Mouse (Mus musculus): ENCODE data around the gene Izumo2. TPM values are rescaled to one million over a fixed set of nuclear protein-coding genes. Genes with fewer than 3 reads are reported as not detected.
"Not testable (repeated sequence)": the region's sequence is repeated elsewhere in the genome, so short reads cannot be mapped to it uniquely, and the experiment has no call there.

Izumo2 gene
- polyA plus RNA-seq, 1 experiment from 2014 or later, result not detected

GRCm38 (mm10) chr7:44697980-44698379 is 10.6 kb upstream of the Izumo2 start:
- no peaks in the 10 kb centered on the region for H3K9me3 ChIP-seq
- 60% methylated on average over 7 of the region's 7 CpGs for WGBS
- peaks cover 13% of the 10 kb centered on the region for H3K4me1 ChIP-seq
- peaks cover 4% of the 10 kb centered on the region for H3K27me3 ChIP-seq
- H3K4me3 ChIP-seq, result no peak overlapping the region
- no peak for ATAC-seq (ENCODE audit: insufficient number of reproducible peaks, insufficient read depth, low FRiP score, low TSS enrichment, low read depth)
- no peak overlapping the region for H3K4me2 ChIP-seq
- H3K9ac ChIP-seq, result no peak overlapping the region
- H3K27ac ChIP-seq, result no peak overlapping the region
- no peaks in the 10 kb centered on the region for H3K36me3 ChIP-seq

DNA sequence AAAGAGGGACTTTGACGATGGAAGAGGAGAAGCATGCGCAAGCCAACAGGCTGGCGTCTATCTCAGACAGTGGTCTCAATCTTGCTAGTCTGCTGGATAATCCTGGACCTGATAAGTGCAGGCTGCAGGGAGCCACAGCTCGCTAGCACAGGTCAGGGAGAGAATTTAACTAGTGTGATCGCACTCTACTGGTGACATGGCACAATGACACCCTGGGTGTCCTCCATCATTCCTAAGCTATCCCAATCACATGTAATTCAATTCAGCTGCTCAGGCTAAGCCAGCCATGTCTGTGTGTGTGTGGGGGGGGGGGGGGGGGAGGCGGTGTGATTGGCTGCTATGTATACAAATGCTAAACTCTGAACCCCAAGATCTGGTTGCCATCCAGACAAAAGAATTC is 6.6 kb upstream of the Izumo2 start:
- 7% methylated on average over 6 of the region's 6 CpGs for WGBS
- Histone ChIP-seq H3K27me3 (peaks cover 4% of the 10 kb centered on the region), H3K4me1 (peaks cover 10% of the 10 kb centered on the region), H3K27ac (no peak overlapping the region), H3K36me3 (no peaks in the 10 kb centered on the region), H3K4me2 (no peak overlapping the region), H3K4me3 (no peak overlapping the region), H3K9ac (no peak overlapping the region), H3K9me3 (no peaks in the 10 kb centered on the region)
- ATAC-seq (ENCODE audit: insufficient number of reproducible peaks, insufficient read depth, low FRiP score, low TSS enrichment, low read depth), result 0 out of 2 replicates have a peak, but pooled peaks have one; percentile 17

DNA sequence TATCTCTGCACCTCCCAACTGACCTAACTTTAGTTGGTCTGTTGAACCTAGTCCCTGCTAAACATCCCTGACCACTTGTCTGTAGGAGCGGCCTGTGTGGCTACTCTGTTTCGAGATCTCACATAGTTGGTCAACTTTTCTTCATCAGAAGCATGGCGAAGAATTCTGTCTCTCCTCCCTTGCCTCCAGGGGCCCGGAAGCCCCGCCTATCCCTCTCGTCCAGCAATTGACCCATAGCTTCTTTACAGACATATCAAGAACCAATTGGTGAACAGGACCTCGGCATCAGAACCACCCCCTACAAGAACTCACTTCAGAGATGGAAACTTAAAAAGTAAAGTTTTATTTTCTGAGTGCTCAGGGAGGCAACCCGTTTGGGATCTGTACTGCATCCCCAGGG is 5.6 kb upstream of the Izumo2 start:
- no peak overlapping the region for H3K9ac ChIP-seq
- no peak for ATAC-seq (ENCODE audit: insufficient number of reproducible peaks, insufficient read depth, low FRiP score, low TSS enrichment, low read depth)

GRCm38 (mm10) chr7:44704363-44704762 is 4.2 kb upstream of the Izumo2 start:
- 56% methylated on average over 3 of the region's 3 CpGs for WGBS
- H3K4me3 ChIP-seq, result no peak overlapping the region
- no peak overlapping the region for H3K9ac ChIP-seq
- H3K4me2 ChIP-seq, result no peak overlapping the region
- no peaks in the 10 kb centered on the region for H3K27me3 ChIP-seq
- H3K36me3 ChIP-seq, result no peaks in the 10 kb centered on the region
- no peaks in the 10 kb centered on the region for H3K4me1 ChIP-seq
- no peak overlapping the region for H3K27ac ChIP-seq
- ATAC-seq (ENCODE audit: insufficient number of reproducible peaks, insufficient read depth, low FRiP score, low TSS enrichment, low read depth), result no peak
- H3K9me3 ChIP-seq, result no peaks in the 10 kb centered on the region

More for the DNA sequence above, 5.6 kb upstream of the Izumo2 start:
- Histone ChIP-seq H3K27me3 (peaks cover 4% of the 10 kb centered on the region), H3K9me3 (no peaks in the 10 kb centered on the region), H3K4me2 (no peak overlapping the region), H3K4me3 (no peak overlapping the region), H3K27ac (no peak overlapping the region), H3K36me3 (no peaks in the 10 kb centered on the region), H3K4me1 (no peaks in the 10 kb centered on the region)
- whole genome bisulfite sequencing, result 75% methylated on average over 8 of the region's 8 CpGs

GRCm38 (mm10) chr7:44705086-44705485 is 3.5 kb upstream of the Izumo2 start:
- ATAC-seq (ENCODE audit: insufficient number of reproducible peaks, insufficient read depth, low FRiP score, low TSS enrichment, low read depth), result no peak
- no peak overlapping the region for H3K9ac ChIP-seq
- 89% methylated on average over 4 of the region's 4 CpGs for WGBS
- H3K4me1 ChIP-seq, result no peaks in the 10 kb centered on the region
- H3K4me2 ChIP-seq, result no peak overlapping the region
- no peaks in the 10 kb centered on the region for H3K36me3 ChIP-seq
- H3K4me3 ChIP-seq, result no peak overlapping the region
- H3K9me3 ChIP-seq, result no peaks in the 10 kb centered on the region
- H3K27me3 ChIP-seq, result no peaks in the 10 kb centered on the region
- no peak overlapping the region for H3K27ac ChIP-seq

- Histone ChIP-seq H3K27ac (no peak overlapping the region), H3K27me3 (no peaks in the 10 kb centered on the region), H3K9ac (no peak overlapping the region), H3K4me1 (no peaks in the 10 kb centered on the region), H3K4me3 (no peak overlapping the region), H3K36me3 (no peaks in the 10 kb centered on the region), H3K9me3 (no peaks in the 10 kb centered on the region), H3K4me2 (no peak overlapping the region)
- ATAC-seq (ENCODE audit: insufficient number of reproducible peaks, insufficient read depth, low FRiP score, low TSS enrichment, low read depth), result no peak
Observed at GRCm38 (mm10) chr7:44706322-44706721, 2.2 kb upstream of the Izumo2 start.

- WGBS, result 81% methylated on average over 5 of the region's 5 CpGs
Observed at GRCm38 (mm10) chr7:44707169-44707675, 1.3 kb upstream of the Izumo2 start.

GRCm38 (mm10) chr7:44708093-44708492 is 449 bp upstream of the Izumo2 start:
- H3K9me3 ChIP-seq; H3K4me2 ChIP-seq; H3K4me3 ChIP-seq; H3K9ac ChIP-seq; H3K36me3 ChIP-seq; ATAC-seq (ENCODE audit: insufficient number of reproducible peaks, insufficient read depth, low FRiP score, low TSS enrichment, low read depth); H3K4me1 ChIP-seq; H3K27ac ChIP-seq; H3K27me3 ChIP-seq: not testable (repeated sequence)
- WGBS, result 81% methylated on average over 6 of the region's 6 CpGs

More at GRCm38 (mm10) chr7:44707169-44707675, 1.3 kb upstream of the Izumo2 start:
- Histone ChIP-seq H3K36me3 (no peaks in the 10 kb centered on the region), H3K9me3 (no peaks in the 10 kb centered on the region), H3K27me3 (no peaks in the 10 kb centered on the region), H3K27ac (no peak overlapping the region), H3K9ac (no peak overlapping the region), H3K4me1 (no peaks in the 10 kb centered on the region), H3K4me3 (no peak overlapping the region), H3K4me2 (no peak overlapping the region)
- ATAC-seq (ENCODE audit: insufficient number of reproducible peaks, insufficient read depth, low FRiP score, low TSS enrichment, low read depth), result no peak

DNA sequence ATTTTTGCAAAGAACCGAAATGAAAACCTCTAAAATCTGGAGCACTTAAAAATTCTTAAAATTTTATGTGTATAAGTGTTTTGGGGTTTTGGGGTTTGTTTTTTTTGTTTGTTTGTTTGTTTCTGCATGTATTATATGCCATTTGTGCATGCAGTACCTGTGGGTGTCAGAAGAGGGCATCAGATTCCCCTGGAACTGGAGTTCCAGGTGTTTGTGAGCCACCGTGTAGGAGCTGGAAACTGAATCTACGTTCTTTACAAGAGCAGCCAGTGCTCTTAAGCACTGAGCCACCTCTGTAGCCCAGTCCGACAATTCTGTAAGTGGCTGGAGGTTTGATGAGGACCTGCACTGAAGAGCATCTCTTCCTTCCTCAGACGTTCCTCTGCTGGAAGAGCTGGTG is 1.3 kb downstream of the Izumo2 start:
- Histone ChIP-seq H3K4me1 (no peaks in the 10 kb centered on the region), H3K4me3 (no peak overlapping the region), H3K4me2 (no peak overlapping the region), H3K27ac (no peak overlapping the region), H3K9me3 (no peaks in the 10 kb centered on the region), H3K36me3 (no peaks in the 10 kb centered on the region), H3K27me3 (no peaks in the 10 kb centered on the region), H3K9ac (no peak overlapping the region)
- no peak for ATAC-seq (ENCODE audit: insufficient number of reproducible peaks, insufficient read depth, low FRiP score, low TSS enrichment, low read depth)
- WGBS, result 81% methylated on average over 5 of the region's 5 CpGs

GRCm38 (mm10) chr7:44722058-44722457 is 13.5 kb downstream of the Izumo2 start:
- no peak overlapping the region for H3K27ac ChIP-seq
- 87% methylated on average over 5 of the region's 5 CpGs for WGBS

GRCm38 (mm10) chr7:44724316-44724715 is 15.8 kb downstream of the Izumo2 start:
- no peak for ATAC-seq (ENCODE audit: insufficient number of reproducible peaks, insufficient read depth, low FRiP score, low TSS enrichment, low read depth)
- no peak overlapping the region for H3K4me2 ChIP-seq
- no peak overlapping the region for H3K27ac ChIP-seq
- H3K4me1 ChIP-seq, result no peaks in the 10 kb centered on the region
- H3K27me3 ChIP-seq, result no peaks in the 10 kb centered on the region
- WGBS, result 24% methylated on average over 7 of the region's 7 CpGs
- 0 out of 2 replicates have a peak, but pooled peaks cover 2% of the 10 kb centered on the region for H3K9me3 ChIP-seq
- H3K36me3 ChIP-seq, result no peaks in the 10 kb centered on the region
- H3K4me3 ChIP-seq, result no peak overlapping the region
- H3K9ac ChIP-seq, result no peak overlapping the region

More at GRCm38 (mm10) chr7:44722058-44722457, 13.5 kb downstream of the Izumo2 start:
- no peaks in the 10 kb centered on the region for H3K4me1 ChIP-seq
- no peak overlapping the region for H3K4me2 ChIP-seq
- H3K4me3 ChIP-seq, result no peak overlapping the region
- no peaks in the 10 kb centered on the region for H3K27me3 ChIP-seq
- H3K9ac ChIP-seq, result no peak overlapping the region
- no peaks in the 10 kb centered on the region for H3K9me3 ChIP-seq
- no peak for ATAC-seq (ENCODE audit: insufficient number of reproducible peaks, insufficient read depth, low FRiP score, low TSS enrichment, low read depth)
- H3K36me3 ChIP-seq, result no peaks in the 10 kb centered on the region

DNA sequence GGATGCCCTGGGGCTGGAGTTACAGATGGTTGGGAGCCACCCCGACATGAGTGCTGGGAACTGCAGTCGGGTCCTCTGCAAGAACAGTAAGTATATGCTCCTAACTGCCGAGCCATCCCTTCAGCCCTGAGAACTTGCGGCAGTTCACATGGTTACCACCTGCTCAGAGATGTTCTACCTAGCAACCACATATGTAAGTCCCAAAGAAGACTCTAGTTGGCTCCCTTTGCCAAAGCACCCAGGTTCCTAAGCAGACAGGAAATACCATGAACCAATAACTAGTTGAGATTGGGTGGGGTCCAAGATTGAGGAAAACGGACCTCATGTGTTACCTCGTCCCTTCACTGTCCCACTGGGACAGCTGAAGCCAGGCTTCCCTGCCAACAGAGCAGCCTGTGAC is 17.8 kb downstream of the Izumo2 start:
- Histone ChIP-seq H3K4me3 (no peak overlapping the region), H3K9me3 (0 out of 2 replicates have a peak, but pooled peaks cover 2% of the 10 kb centered on the region), H3K36me3 (no peaks in the 10 kb centered on the region), H3K27ac (no peak overlapping the region), H3K27me3 (no peaks in the 10 kb centered on the region), H3K4me1 (no peaks in the 10 kb centered on the region), H3K9ac (no peak overlapping the region), H3K4me2 (no peak overlapping the region)
- no peak for ATAC-seq (ENCODE audit: insufficient number of reproducible peaks, insufficient read depth, low FRiP score, low TSS enrichment, low read depth)
- 70% methylated on average over 6 of the region's 6 CpGs for WGBS

All from embryonic facial prominence, embryonic 13.5 days (tissue).